Mouse (Mus musculus) heart, postnatal 0 days (tissue): Measurements from ENCODE around the gene Chaf1a.

ENCODE experiments used
- CTCF ChIP-seq: IDR thresholded peaks from 2 replicates; pipeline ENCODE4 v1.5.1; 2016; ENCODE audit warnings: antibody characterized with exemption, control low read depth, low read depth
- EP300 ChIP-seq: IDR thresholded peaks from 2 replicates; pipeline ENCODE4 v1.6.1; 2016; ENCODE audit warnings: antibody characterized with exemption, low read depth

DNA sequence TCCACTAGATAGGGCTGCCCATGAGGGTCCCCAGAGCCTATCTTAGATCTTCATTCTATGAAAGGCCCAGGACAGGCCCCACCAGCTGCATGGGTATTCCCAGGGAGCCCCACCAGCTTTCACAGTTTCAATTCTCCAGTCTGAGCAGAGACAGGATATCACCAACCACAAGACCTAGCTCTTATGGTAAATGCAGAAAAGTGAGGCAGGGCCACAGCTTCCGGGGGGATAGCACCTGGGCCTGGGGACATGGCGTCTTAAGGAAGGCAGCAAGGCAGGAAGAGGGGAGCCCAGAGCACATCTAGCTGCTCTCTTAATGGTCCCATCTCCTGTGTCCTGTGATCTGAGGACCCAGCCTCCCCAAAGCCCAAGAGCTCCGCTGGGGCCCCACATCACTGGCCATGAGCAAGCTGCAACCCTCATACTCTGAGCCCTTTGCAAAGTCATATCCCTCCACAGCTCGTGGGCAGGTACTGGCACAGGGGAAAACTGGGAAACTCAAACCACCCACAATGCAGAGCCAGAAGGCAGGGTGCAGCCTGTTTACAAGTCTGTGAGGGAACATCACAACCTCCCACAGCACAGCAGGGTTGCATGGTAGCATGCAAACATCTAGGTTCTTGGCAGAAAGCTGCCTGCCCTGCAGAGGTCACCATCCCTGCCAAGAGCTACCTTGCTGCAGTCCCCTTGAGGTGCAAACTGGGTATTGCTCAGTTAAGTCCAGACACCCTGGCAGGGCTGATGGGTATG lies 18.9 kb upstream of the Chaf1a start:
- no peak for TF ChIP-seq CTCF
- TF ChIP-seq EP300: no peak
